22 mouse cellular contexts compared by ENCODE assay signal in the genomic region with DNA sequence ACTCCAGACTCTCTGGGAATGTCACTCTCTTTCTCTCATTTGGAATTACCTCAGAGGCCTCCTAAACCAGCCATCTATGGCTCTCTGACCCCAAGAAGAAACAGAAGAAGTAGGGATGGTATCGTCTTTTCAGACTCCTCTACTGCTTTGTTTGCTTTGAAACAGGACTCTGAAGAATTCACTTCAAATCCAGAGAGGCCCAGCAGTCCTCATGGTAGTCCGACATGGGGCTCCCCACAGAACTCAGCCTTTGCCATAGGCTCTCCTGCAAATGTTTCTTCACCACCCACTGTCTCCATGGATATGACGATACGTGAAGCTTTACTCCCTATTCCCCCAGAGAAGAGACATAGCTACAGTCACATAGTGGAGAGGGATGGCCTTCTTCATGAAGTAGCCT. TPM values are rescaled to one million over a fixed set of nuclear protein-coding genes. Genes with fewer than 3 reads are reported as not detected.
"Had no signal": no experiment of that assay in that cellular context is flagged by ENCODE, and none has a peak within 500 bp of the region (broad histone marks: within the 10 kb centered on the region; RNA-seq: fewer than 3 reads in every experiment).

No protein-coding gene starts in this region.

- H3K4me2 ChIP-seq: lung, embryonic 15.5 days; midbrain, embryonic 11.5 days; midbrain, embryonic 13.5 days; midbrain, embryonic 15.5 days; neural tube, embryonic 12.5 days; stomach, embryonic 15.5 days had no signal

- H3K9me3 ChIP-seq: lung, embryonic 15.5 days; megakaryocyte, embryonic 14.5 days; midbrain, embryonic 13.5 days; midbrain, embryonic 15.5 days; neural tube, embryonic 12.5 days; stomach, embryonic 15.5 days had no signal

- H3K27ac ChIP-seq: lung, embryonic 15.5 days; macrophage; midbrain, embryonic 13.5 days; midbrain, embryonic 15.5 days; neural tube, embryonic 12.5 days; stomach, embryonic 15.5 days; stomach, postnatal 0 days had no signal

- H3K4me3 ChIP-seq: lung, embryonic 15.5 days; megakaryocyte, embryonic 14.5 days; midbrain, embryonic 13.5 days; midbrain, embryonic 15.5 days; neural tube, embryonic 12.5 days; stomach, embryonic 15.5 days had no signal

- ATAC-seq: liver, postnatal 0 days; midbrain, embryonic 13.5 days; midbrain, embryonic 15.5 days had no signal

- H3K27me3 ChIP-seq: lung, embryonic 15.5 days; midbrain, embryonic 13.5 days; midbrain, embryonic 15.5 days; neural tube, embryonic 12.5 days; stomach, embryonic 15.5 days had no signal

- DNase-seq: liver, postnatal 0 days; lung, adult 2 months; lung, postnatal 10 days; lung, postnatal 36 days; right cerebral cortex, postnatal 14 days; thymus, adult 2 months; thymus, postnatal 25 days; thymus, postnatal 4 days had no signal

- H3K4me1 ChIP-seq: lung, embryonic 15.5 days; midbrain, embryonic 13.5 days; midbrain, embryonic 15.5 days; neural tube, embryonic 12.5 days; stomach, embryonic 15.5 days had no signal

- H3K9ac ChIP-seq: liver, postnatal 0 days; lung, embryonic 15.5 days; midbrain, embryonic 13.5 days; midbrain, embryonic 15.5 days; neural tube, embryonic 12.5 days; stomach, embryonic 15.5 days had no signal

- H3K36me3 ChIP-seq: midbrain, embryonic 13.5 days; midbrain, embryonic 15.5 days; neural tube, embryonic 12.5 days had no signal

RNA-seq across cellular contexts. Expression of a gene that starts 35.2 kb away (rescaled TPM):
- polyA plus RNA-seq: liver, postnatal 0 days; macrophage; midbrain, embryonic 11.5 days; midbrain, embryonic 13.5 days; midbrain, embryonic 15.5 days; midbrain, postnatal 0 days; neural tube, embryonic 12.5 days; neural tube, embryonic 14.5 days; spleen, adult 2 months; stomach, postnatal 0 days had no signal

RNA-seq across cellular contexts. Expression of a gene that starts 42.8 kb away (rescaled TPM):
- polyA plus RNA-seq: liver, postnatal 0 days; lung, adult 2 months; lung, embryonic 15.5 days; macrophage; midbrain, embryonic 11.5 days; midbrain, embryonic 13.5 days; midbrain, embryonic 15.5 days; midbrain, postnatal 0 days; neural tube, embryonic 12.5 days; neural tube, embryonic 14.5 days; spleen, adult 2 months; stomach, embryonic 15.5 days; stomach, postnatal 0 days; testis, adult 2 months; thymus, adult 2 months; urinary bladder, adult 2 months had no signal
